Mouse (Mus musculus): ENCODE results near the gene Klhl35.

DNA sequence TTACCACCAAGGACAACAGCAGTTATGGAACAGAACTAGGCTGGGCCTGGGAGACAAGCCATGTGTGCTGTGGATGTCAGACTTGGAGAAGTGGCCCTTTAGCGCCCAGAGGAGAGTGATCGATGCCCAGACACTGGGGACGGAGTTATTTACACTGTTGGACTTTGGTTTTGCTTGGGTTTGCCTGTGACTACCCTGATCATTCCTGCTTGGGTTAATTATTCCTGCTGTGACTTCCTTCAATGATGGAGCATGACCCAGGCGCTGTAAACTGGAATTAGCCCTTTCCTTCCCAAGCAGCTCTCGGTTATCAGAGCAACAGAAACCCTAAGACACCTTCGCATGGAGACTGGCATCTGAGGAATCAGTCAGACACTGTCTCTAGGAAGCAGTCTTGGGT is 44.8 kb upstream of the Klhl35 start:
- TF ChIP-seq CTCF (IDR thresholded peaks at IDR 0.05; ENCODE audit: low read depth, low read length), result no peak
- no peak for TF ChIP-seq POLR2AphosphoS5 (IDR thresholded peaks at IDR 0.05; ENCODE audit: insufficient replicate concordance, low read depth, low read length)
